Mouse (Mus musculus) cerebellum, adult 2 months (tissue): ENCODE data around the gene Foxn2.

Source experiments
- CTCF ChIP-seq: fragments of 200-500 bp; IDR thresholded peaks from 2 replicates; pipeline ENCODE4 v1.5.1; 2011; ENCODE audit warnings: low read depth, mild to moderate bottlenecking, control low read depth, low read length, moderate library complexity, borderline replicate concordance; ENCODE audit not compliant: insufficient read depth
- POLR2A ChIP-seq: fragments of 200-500 bp; IDR thresholded peaks from 2 replicates; pipeline ENCODE4 v1.6.1; 2011; ENCODE audit warnings: low read length, control low read depth, borderline replicate concordance; ENCODE audit not compliant: insufficient read depth

- TF ChIP-seq CTCF (no peak), POLR2A (no peak)
Observed at GRCm38 (mm10) chr17:88484951-88485350, 44.4 kb downstream of the Foxn2 start.
